Mouse (Mus musculus): ENCODE measurements at regions not wholly inside any gene's neighbourhood (a gene's known extent, or its start where the extent isn't known, plus 50 kb on each side); places are given as distances from the start of the nearest gene placed in this dataset.

GRCm38 (mm10) chr13:107260274-107260673, 238.3 kb upstream of the Kif2a start:
- no peak for DNase-seq

DNA sequence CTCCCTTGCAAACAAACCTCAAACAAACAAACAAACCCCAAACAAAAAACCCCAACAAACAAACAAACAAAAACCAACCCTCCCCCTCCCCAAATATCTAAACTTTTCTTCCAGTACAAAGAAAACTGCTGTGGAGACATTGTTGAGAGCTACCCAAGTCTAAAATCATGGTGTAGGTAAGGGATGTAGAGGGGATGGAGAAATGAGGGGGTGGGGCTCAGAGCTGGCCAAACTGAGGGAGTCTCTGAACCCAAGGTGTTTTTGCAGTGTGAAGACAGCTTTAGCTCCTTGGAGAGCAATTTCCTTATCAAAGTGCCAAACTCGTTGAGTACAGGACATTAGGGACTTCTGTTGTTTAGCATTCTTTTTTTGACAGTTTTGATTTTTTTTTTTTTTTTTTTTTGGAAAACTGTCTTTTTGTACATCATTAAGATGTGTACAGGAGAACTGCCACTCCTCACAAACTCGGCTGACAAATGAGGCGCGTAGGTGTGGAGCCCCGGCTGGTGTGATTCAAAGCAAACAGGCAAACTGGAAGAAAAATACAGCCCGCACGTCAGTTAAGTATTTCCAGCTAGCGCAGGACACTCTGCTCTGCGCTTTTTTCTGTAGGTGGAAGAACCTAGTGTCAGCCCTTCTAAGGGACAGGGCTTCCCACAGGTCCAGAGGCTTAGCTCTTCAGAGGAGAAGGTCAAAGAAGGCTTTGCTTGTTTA, 226.0 kb upstream of the Kif2a start:
- DNase-seq: no peak

- no peak for DNase-seq
Observed at GRCm38 (mm10) chr13:107246956-107247751, 225.2 kb upstream of the Kif2a start.

DNA sequence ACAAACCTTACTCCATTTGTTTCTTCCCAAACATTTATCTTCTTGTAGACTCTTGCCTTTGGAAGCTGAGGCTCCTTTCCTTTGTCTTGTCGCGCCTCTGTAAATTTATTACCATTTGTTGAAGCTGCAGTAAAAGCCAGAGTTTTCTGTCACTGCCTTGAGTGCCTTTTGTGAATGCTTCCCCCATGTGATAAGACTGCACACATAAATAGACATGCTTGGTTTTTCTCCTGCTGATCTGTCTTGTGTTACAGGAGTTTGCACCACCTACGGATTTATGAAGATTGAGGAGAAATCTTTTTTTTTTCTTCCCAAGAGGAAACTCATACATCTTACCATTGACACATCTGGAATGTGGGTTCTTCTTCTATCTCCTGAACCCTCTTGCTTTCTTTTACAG, 222.2 kb upstream of the Kif2a start:
- no peak for DNase-seq

GRCm38 (mm10) chr13:107239035-107239387, 217.1 kb upstream of the Kif2a start:
- DNase-seq: no peak

DNA sequence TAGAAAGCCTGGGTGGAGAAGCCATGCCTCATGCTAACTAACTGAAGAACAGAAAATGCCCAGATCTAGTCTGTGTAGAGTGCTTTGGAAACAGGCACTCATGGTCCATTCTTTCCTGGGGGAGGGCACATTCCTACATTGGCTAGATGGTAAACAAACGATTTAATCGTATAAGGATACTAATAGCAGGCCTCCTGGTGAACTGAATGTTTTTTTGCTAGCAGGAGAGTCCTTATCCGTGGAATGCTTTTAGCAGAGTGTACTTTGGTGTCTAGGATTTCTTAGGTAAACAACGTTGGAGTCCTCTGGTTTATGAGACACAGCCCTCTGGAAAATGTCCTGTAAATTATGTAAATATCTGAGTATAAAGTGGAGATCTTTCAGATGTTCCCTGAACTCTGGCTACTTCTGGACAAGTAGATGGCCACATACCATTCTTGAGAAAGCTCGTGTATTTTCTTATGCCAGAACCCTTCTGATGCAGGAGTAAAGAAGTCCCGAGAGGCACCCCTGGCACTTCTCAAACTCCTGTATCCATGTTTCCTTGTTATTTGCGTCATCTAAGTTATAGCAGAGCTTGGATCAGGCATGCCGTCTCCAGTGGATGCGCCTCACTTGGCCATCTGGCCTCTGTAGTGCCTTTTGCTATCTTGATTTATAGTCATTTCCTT, 216.6 kb upstream of the Kif2a start:
- DNase-seq: peak; percentile 32 to 46

- peak in 1 of 2 experiments; percentile 8 for DNase-seq
Observed at GRCm38 (mm10) chr13:107219456-107219855, 197.5 kb upstream of the Kif2a start.

DNA sequence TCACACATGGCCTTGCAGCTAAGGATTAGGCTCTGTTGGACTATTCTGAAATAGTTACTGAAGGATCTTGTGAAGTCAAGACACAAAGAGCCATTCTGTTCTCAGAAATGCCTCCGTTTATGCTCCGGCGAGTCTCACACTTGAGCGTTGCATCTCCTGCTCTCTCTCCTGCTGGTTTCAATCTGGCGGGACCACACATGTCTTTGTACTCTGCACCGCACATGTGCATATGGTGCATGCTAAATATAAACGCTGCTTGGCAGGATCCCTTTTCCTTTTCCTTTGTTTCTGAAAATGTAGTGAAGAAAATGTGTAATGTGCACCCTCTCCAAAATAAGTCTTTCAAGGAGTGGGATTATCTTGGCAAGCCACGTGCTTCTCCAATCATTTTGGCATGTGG, 196.4 kb upstream of the Kif2a start:
- DNase-seq: no peak

DNA sequence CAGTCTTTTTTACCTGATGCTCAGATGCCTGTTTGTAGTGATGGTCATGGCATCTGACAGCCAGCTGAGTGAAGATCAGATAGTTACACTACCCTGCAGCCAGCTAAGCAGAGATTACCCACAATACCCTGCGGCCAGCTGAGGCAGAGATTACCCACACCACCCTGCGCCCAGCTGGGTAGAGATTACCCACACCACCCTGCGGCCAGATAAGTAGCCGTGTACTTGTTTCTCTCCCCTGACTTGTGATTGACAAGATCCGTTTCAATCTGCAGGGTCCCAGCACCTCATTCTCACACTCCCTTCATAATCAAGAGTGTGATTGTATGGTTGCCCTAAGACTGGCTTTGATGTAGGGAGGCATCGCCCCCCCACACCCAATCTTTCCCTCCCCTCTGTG, 195.9 kb upstream of the Kif2a start:
- no peak for DNase-seq

DNA sequence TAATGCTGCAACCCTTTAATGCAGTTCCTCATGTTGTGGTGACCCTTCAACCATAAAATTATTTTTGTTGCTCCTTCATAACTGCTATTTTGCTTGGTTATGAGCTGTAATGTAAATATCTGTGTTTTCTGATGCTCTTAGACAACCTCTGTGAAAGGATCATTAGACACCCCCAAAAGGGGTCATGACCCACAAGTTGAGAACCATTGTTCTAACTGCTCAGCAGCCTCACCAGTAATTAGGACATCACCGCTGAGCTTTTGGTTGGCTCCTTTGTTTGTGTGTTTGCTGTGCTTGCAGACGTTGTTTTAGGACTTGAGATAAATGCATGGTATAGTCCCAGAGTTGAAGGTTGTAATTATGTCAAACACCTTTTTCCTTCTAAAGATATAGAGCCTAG, 191.4 kb upstream of the Kif2a start:
- DNase-seq: no peak

DNA sequence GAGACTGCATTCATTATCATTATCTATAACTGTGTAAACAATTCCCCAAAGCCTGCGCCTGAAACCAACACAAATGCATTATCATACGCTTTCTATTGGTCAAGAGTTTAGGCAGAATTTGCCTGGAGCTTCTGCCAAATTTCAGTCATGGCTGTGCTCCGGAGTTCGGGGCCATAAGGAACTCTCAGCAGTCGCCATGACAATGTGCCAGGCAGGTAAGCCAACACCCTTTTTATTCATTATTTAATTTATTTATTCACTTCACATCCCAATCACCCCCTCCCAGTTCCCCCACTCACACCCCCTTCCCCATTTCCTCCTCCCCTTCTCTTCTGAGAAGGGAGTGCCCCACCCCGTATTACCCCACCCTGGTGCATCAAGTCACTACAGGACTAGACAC, 188.8 kb upstream of the Kif2a start:
- no peak for DNase-seq

GRCm38 (mm10) chr13:107207354-107208181, 185.6 kb upstream of the Kif2a start:
- peak; percentile 65 to 71 for DNase-seq

- DNase-seq: no peak
Observed at GRCm38 (mm10) chr13:107199875-107200274, 177.9 kb upstream of the Kif2a start.

GRCm38 (mm10) chr13:107193426-107193825, 171.5 kb upstream of the Kif2a start:
- no peak for DNase-seq

DNA sequence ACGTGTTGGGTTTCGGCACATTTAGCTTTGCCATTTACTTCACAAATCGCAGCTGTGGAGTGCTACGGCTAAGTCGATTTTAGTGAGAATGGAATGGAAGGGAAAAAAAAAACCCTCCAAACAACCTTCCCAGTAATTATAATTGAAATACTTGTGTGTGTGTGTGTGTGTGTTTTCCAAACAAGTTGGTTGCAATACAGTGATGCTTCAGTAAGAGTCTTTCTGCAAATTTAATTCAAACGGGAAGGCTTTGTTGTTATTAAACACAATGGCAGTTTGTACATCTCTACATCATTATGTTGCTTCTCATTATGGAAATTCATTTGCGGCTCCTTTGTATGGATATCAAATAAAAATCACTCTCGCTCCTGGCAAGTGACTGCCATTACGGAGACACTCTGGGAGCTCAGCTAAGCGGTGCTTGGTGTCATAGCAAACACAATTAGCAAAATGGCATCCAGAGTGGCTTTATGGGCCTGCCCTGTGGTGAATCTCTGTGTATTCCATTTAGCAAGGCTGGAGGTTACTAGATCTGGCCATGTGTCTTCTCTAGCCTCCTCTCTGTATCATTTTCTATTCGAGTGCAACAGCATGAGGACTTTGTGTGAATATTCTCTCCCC, 165.4 kb upstream of the Kif2a start:
- no peak for DNase-seq

- peak; percentile 79 to 82 for DNase-seq
Observed at GRCm38 (mm10) chr13:107182544-107182943, 160.6 kb upstream of the Kif2a start.

DNA sequence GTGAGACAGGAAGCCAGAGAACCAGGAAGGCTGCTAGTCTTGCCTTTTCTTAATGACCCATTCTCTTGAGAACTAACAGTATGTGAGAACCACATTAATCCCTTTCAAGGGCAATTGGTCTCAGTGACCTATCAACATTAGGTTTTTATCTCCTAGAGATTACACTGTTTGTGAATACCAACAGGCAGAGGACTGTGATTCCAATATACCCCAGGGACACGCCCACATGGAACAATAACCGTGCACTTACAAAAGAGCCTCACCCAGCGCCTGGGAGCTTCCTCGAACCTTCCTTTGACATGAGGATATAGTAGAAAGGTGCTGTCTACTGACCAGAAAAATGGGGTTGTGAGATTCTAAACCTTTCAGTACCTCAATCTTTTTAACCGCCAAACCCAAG, 157.6 kb upstream of the Kif2a start:
- DNase-seq: no peak

- no peak for DNase-seq
Observed at GRCm38 (mm10) chr13:107177595-107177994, 155.7 kb upstream of the Kif2a start.

GRCm38 (mm10) chr13:107175891-107176290, 154.0 kb upstream of the Kif2a start:
- peak in 1 of 2 experiments; percentile 6 for DNase-seq

DNA sequence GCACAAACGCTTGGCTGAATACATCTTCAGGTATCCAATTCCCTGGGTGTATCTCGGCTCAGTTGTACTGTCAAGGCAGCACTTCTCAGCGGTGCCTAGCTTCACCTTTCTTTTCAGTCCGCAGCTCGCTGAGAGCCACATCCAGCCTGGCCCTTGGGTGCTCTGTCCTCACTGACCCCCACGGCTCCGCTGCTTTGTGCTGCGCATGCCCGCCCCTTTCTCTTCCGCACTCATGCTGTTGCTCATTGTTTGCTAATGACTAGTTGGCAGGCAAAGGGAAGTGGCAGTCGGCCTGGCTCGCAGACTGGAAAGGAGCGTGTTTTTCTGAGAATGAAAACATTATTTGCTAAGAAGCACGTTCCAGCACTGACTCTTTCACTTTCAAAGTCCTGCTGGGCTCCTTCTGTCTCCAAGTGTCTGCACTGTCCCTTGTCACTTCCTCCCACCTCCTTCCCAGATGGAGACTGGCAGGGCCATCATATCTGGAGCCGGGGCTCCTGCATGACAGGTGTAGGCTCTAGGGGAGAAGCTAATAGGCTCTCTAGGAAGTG, 146.7 kb upstream of the Kif2a start:
- DNase-seq: peak; percentile 36 to 53

GRCm38 (mm10) chr13:107167856-107168598, 146.1 kb upstream of the Kif2a start:
- DNase-seq: no peak
